In the genomic region with DNA sequence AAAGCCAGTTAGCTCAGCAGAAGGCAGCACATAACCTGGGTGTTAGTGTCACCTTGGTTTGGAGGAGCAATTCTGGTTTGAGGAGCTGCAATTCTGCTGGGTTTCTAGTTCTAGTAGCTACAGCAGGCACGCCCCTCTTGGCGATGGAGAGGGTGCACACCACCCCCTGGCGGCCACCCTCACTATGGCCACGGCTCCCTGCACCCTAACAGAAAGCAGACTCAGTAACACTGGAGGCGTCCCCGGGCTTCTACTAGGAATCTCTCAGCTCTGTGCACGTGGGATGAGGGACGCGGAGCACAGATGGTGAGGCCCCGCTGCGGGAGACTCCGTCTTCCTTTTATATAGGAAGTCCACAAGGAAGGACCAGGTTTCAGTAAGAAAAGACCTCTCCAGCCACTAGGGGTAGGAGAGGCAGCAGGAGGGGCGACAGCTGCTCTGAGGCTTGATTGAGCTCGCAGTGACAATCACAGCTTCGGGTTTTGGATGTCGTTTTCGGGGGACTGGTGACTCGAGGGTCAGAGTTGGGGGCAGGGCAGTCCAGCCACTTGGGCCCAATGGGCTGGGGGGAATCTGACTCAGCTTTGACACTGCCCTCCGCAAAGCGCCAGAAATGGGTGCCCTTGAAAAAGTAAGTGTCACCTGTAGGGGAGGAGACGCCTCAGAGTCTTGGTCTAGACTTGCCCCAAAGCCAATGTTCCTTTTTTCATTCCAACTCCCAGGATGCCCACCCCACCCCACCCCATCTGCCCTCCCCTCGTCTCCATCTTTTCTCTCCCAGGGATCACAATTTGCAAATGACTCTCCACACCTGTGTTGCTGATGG, we compare ENCODE assay signal across 1 mouse cellular context.
TF ChIP-seq lines count a peak whose summit lies in the region.

No protein-coding gene starts in this region.

TF ChIP-seq in CH12.LX, 34 proteins besides CTCF, POLR2A, EP300 and RAD21:
- TF ChIP-seq JUN (IDR thresholded peaks at IDR 0.05; ENCODE audit: insufficient read depth, low read depth, low read length) = no peak
- TF ChIP-seq BHLHE40 (IDR thresholded peaks at IDR 0.05; ENCODE audit: low read depth, low read length) = 0 out of 2 replicates have a peak, but pooled peaks have one; percentile 26
- TF ChIP-seq SMC3 (IDR thresholded peaks at IDR 0.05; ENCODE audit: low read depth, low read length) = peak; percentile 73
